Mouse (Mus musculus): ENCODE results near the gene Pigt.

Gene Pigt

DNA sequence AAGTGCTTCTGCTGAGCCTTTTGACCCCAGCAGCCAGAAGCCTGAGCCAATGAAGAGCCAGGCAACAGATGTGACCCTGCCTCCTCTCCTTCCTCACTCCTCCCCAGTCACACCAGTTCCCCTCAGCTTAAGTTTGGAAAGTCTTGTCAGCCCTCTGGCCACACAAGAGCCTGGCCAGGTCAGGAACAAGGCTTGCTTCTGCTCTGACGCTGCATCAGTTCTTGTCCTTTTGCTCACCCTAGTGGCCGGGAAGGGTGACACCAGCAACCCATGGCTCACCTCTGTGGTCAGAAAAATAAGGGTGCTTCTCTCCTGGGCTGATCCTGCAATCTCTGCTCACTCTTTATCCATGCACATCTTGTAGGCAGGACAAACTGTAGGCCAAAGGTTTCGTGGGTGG, 23.5 kb downstream of the Pigt start:
- DNase-seq (ENCODE audit: low read depth, low spot score), result no peak

DNA sequence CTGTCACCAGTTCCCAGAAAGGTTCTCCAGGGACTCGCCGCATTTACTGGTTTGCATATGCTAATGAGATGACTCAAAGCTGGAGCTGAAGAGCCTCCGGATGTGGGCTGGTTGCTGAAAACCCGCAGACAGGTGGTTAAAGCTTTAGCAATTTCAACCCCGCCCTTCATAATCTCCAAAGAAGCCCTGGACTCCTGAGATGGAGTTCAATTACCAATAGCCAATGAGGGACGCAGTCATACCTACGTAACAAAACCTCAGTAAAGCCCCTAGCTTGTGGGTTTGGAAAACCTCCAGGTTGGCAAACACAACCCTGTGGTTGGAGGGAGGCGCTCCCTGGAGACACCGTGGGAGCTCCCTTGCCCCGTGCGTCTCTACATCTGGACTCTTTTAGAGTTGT, 24.5 kb downstream of the Pigt start:
- no peak for DNase-seq (ENCODE audit: low read depth, low spot score)

GRCm38 (mm10) chr2:164522280-164522679, 25.0 kb downstream of the Pigt start:
- DNase-seq (ENCODE audit: low read depth, low spot score), result no peak

DNA sequence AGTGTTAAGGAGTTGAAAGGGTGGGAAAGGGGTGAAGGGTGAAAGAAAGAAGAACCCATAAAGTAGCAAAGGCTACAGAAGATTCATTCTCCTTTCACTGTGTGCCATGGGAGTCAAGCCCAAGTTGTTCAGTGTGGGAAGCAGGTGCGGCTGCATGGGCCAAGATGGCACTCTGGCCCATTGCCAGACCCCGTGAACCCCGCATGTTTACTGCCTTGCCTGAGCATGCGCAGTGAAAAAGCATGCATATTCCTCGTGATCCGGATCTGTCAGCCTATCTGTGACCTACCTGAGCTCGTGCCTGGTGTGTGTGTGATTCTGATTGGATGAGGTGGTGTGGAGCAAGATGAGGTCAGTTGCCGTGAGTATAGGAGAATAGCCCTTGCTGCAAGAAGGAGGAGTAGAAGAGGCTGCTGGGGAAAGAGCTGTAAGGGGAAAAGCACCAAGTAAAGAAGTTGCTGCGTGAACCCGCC, 26.0 kb downstream of the Pigt start:
- DNase-seq (ENCODE audit: low read depth, low spot score), result no peak

- no peak for DNase-seq (ENCODE audit: low read depth, low spot score)
Measured at GRCm38 (mm10) chr2:164528557-164528956, 31.2 kb downstream of the Pigt start.

DNA sequence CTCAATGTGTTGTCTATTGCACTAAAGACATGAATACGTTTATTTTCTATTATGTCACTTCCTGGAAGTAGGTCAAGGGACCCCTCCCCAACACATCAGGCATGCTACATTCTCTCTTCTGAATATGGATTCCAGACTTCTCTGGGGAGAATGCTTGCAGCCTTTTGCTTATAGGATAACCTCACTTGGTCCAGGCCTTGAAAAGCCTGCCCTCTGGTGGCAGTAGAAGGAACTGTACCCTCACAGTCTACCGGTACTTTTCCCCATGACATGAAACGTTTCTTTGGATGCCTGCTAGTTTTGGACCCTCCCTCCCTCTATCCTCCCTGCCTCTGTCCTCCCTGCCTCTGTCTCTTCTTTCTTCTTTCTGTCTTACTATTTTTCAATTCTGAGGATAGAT, 33.8 kb downstream of the Pigt start:
- no peak for DNase-seq (ENCODE audit: low read depth, low spot score)

GRCm38 (mm10) chr2:164534315-164534714, 37.0 kb downstream of the Pigt start:
- DNase-seq (ENCODE audit: low read depth, low spot score), result no peak

- DNase-seq (ENCODE audit: low read depth, low spot score), result no peak
Measured at GRCm38 (mm10) chr2:164537003-164537402, 39.7 kb downstream of the Pigt start.

GRCm38 (mm10) chr2:164540652-164541427, 43.5 kb downstream of the Pigt start:
- DNase-seq (ENCODE audit: low read depth, low spot score), result no peak

GRCm38 (mm10) chr2:164542132-164542531, 44.8 kb downstream of the Pigt start:
- no peak for DNase-seq (ENCODE audit: low read depth, low spot score)

GRCm38 (mm10) chr2:164542598-164542997, 45.3 kb downstream of the Pigt start:
- no peak for DNase-seq (ENCODE audit: low read depth, low spot score)

DNA sequence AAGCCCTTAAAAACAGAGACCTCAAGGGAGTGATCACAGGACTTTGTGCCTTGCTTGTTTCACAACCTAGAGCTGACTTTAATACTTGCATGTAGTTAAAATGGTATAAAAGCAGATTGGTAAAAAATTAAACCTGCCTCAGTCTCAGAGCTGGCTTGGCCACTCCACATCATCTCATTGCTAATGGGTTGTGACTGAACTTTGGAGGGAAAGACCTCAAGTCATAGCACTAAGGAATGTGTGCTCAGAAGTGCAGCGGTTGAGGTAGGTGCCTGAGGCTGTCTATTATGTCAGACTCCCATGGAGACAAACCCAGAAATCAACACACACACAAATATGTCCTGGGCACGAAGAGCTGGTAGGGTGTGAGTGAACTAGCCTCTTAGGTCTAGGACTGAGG, 46.4 kb downstream of the Pigt start:
- no peak for DNase-seq (ENCODE audit: low read depth, low spot score)

DNA sequence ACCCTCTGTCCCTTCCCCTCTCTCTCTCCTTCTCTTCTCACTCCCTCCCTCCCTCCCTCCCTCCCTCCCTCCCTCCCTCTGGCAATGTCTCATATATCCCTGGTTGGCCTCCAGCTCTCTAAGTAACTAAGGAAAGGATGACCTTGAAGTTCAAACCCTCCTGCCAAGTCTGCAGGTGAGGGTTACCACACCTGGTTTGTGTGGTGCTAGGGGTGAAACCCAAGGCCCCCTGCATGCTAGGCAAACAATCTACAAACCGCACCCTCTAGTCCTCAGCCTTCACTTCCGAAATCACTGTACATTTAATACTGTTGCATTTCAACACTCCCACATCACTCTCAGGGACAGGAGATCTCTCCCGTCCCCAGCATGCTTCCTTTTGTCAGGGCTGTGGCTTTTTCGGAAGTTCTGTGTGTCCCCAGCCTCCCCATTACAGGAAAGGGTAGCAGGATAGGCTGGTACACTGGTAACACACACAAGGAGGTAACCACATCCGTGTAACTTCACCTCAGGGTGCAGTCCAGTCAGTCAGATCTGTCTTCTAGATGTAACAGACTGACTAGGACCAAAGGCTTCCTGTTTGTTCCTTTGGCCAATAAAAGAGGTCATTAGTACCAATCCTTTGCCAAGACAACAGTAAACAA, 47.3 kb downstream of the Pigt start:
- no peak for DNase-seq (ENCODE audit: low read depth, low spot score)

GRCm38 (mm10) chr2:164549338-164549737, 52.0 kb downstream of the Pigt start:
- DNase-seq (ENCODE audit: low read depth, low spot score), result no peak

DNA sequence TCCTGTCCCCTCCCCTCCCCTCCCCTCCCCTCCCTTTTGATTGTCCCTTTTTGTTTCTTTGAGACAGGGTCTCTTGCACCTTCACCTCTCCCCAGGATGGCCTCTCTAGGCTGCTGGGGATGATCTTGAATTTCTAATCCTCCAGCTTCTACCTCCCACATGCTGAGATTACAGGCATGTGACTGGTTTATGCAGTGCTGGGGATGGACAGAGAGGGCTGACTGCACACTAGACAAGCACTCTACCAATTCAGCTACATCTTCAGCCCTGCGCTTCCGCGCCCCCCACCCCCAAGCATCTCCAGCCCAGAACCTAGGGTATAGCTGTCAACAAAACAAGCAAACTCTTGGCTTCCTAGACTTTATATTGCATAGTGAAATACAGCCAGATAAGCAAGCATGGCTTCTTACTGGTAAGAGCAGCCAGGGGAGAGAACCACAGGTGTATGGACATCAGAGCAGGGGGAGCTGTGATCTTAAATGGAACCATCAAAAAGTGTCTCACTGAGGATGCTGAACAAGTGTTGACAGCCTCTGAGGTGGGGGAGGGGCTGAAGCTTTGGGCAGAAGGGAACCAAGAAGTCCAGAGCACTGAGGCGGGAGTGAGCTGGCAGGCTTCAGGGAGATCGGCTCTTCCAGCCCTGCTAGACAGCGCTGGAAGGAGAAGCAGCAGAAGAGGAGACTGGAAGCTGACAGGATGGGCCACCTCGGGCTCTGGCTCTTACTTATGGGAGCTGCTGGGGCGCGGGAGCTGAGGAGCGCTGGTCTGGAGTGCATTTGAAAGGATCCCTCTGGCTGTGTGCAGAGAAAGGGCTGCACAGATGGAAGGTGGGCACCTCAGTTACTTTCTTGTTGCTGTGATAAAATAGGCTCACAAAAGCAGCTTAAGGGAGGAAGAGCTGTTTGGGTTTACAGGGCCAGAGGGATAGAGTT, 52.9 kb downstream of the Pigt start:
- DNase-seq (ENCODE audit: low read depth, low spot score), result no peak

DNA sequence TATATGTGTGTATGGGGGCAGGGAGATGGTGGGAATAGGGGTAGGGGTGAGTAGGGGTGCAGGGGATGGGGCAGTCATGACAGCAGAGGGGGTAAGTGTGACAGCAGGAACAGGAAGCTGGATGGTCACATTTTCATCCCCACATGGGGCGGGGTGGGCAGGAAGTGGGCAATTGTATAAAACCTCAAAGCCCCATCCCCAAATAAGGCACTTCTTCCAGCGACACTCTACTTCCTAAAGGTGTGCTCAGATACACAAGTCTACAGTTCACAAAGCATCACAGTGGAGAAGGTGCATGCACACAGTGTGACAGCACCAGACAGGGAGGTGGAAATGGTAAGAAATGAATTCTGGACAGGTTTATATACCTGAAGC, 53.6 kb downstream of the Pigt start:
- DNase-seq (ENCODE audit: low read depth, low spot score), result no peak

- DNase-seq (ENCODE audit: low read depth, low spot score), result no peak
Measured at GRCm38 (mm10) chr2:164551502-164551901, 54.2 kb downstream of the Pigt start.
